Mouse (Mus musculus): Measurements from ENCODE around the gene Rreb1. TPM values are rescaled to one million over a fixed set of nuclear protein-coding genes. Genes with fewer than 3 reads are reported as not detected.

Rreb1 gene
- total and polyA plus RNA-seq, 3 experiments = 8.1 to 34.0 TPM; not detected in 1

- TF ChIP-seq TCF12 (IDR thresholded peaks at IDR 0.05; ENCODE audit: low read depth, low read length) = no peak
- TF ChIP-seq ELF1 (IDR thresholded peaks at IDR 0.05; ENCODE audit: low read depth, low read length) = no peak
- TF ChIP-seq POLR2AphosphoS2 (IDR thresholded peaks at IDR 0.05; ENCODE audit: low read length) = no peak
- TF ChIP-seq CHD1 (IDR thresholded peaks at IDR 0.05; ENCODE audit: low read depth, low read length) = no peak
- TF ChIP-seq USF2 (IDR thresholded peaks at IDR 0.05; ENCODE audit: borderline replicate concordance in 1 of 2, insufficient read depth in 1 of 2, low read depth in 1 of 2, low read length in 2 of 2) = no peak
- no peak for TF ChIP-seq GABPA (IDR thresholded peaks at IDR 0.05; ENCODE audit: low read depth, low read length)
- TF ChIP-seq POLR2A (IDR thresholded peaks at IDR 0.05; ENCODE audit: control insufficient read depth in 1 of 2, insufficient read depth in 1 of 2, low read depth in 1 of 2, low read length in 2 of 2, poor library complexity in 1 of 2) = 0 out of 4 replicates have a peak, but pooled peaks of 1 of the 2 experiments have one; percentile 24
- no peak for TF ChIP-seq UBTF (IDR thresholded peaks at IDR 0.05; ENCODE audit: borderline replicate concordance, insufficient read depth, low read depth, low read length)
- TF ChIP-seq ZNF384 (IDR thresholded peaks at IDR 0.05; ENCODE audit: low read depth, low read length) = no peak
Observed at GRCm38 (mm10) chr13:37854031-37854431, 75.8 kb downstream of the Rreb1 start (continued).

GRCm38 (mm10) chr13:37854455-37855220 is 76.4 kb downstream of the Rreb1 start:
- DNase-seq (ENCODE audit: low read depth, low spot score) = peak; percentile 91
- H3K36me3 ChIP-seq (ENCODE audit: control insufficient read depth in 1 of 2, insufficient read depth in 2 of 2, low read length in 2 of 2) = peaks cover 0 to 46% of the 10 kb centered on the region in 2 experiments; a peak in 2 of 4 replicates
- H3K27ac ChIP-seq (ENCODE audit: control insufficient read depth, low read depth, low read length) = peak overlapping the region; percentile 95
- no peaks in the 10 kb centered on the region for H3K9me3 ChIP-seq (replicated peaks; ENCODE audit: insufficient read depth, low read length)
- peak overlapping the region; percentile 49 to 50 for H3K4me3 ChIP-seq (ENCODE audit: control insufficient read depth in 1 of 2, insufficient read depth in 1 of 2, low read depth in 2 of 2, low read length in 2 of 2)
- no peaks in the 10 kb centered on the region for H3K27me3 ChIP-seq (ENCODE audit: control insufficient read depth in 1 of 2, insufficient read depth in 2 of 2, low read length in 2 of 2)
- H3K4me1 ChIP-seq (ENCODE audit: control insufficient read depth in 1 of 2, insufficient read depth in 2 of 2, low read length in 2 of 2) = peaks cover 38% of the 10 kb centered on the region in 2 experiments
- H3K9ac ChIP-seq (ENCODE audit: control insufficient read depth, low read depth, low read length, poor library complexity, severe bottlenecking) = peak overlapping the region; percentile 84
- peaks cover 35% of the 10 kb centered on the region for H3K79me2 ChIP-seq (ENCODE audit: control insufficient read depth, insufficient read depth, low read length, poor library complexity)
- TF ChIP-seq TCF12 (IDR thresholded peaks at IDR 0.05; ENCODE audit: low read depth, low read length) (no peak; the same call in none of the 2 replicates), MXI1 (IDR thresholded peaks at IDR 0.05; ENCODE audit: low read depth, low read length) (peak; percentile 12; the same call in 1 of the 2 replicates), ZNF384 (IDR thresholded peaks at IDR 0.05; ENCODE audit: low read depth, low read length) (peak; percentile 98), RCOR1 (IDR thresholded peaks at IDR 0.05; ENCODE audit: low read depth, low read length) (peak; percentile 28), POLR2A (IDR thresholded peaks at IDR 0.05; ENCODE audit: control insufficient read depth in 1 of 2, insufficient read depth in 1 of 2, low read depth in 1 of 2, low read length in 2 of 2, poor library complexity in 1 of 2) (peak; percentile 35 to 85; a peak in 3 of 4 replicates), RAD21 (IDR thresholded peaks at IDR 0.05; ENCODE audit: low read depth, low read length) (no peak), ZC3H11A (IDR thresholded peaks at IDR 0.05; ENCODE audit: low read depth, low read length) (no peak), CHD2 (IDR thresholded peaks at IDR 0.05; ENCODE audit: low read length) (no peak), SMC3 (IDR thresholded peaks at IDR 0.05; ENCODE audit: low read depth, low read length) (0 out of 2 replicates have a peak, but pooled peaks have one; percentile 10), SIN3A (IDR thresholded peaks at IDR 0.05; ENCODE audit: low read length) (peak; percentile 78), MAZ (IDR thresholded peaks at IDR 0.05; ENCODE audit: low read depth, low read length) (peak; percentile 48), MEF2A (IDR thresholded peaks at IDR 0.05; ENCODE audit: extremely low read depth, insufficient replicate concordance, low read depth, low read length, poor library complexity, severe bottlenecking) (no peak), TAL1 (IDR thresholded peaks at IDR 0.05; ENCODE audit: low read length) (no peak), CTCF (IDR thresholded peaks at IDR 0.05 in 2 of 3, conservative IDR thresholded peaks at IDR 0.05 in 1 of 3; ENCODE audit: control insufficient read depth in 1 of 3, insufficient read depth in 1 of 3, low read depth in 2 of 3, low read length in 3 of 3, poor library complexity in 1 of 3, severe bottlenecking in 1 of 3) (no peak), KAT2A (conservative IDR thresholded peaks at IDR 0.05; ENCODE audit: low read depth, low read length) (no peak; the same call in 1 of the 2 replicates), POLR2AphosphoS5 (IDR thresholded peaks at IDR 0.05; ENCODE audit: borderline replicate concordance, low read depth, low read length) (no peak), GABPA (IDR thresholded peaks at IDR 0.05; ENCODE audit: low read depth, low read length) (no peak), ZKSCAN1 (IDR thresholded peaks at IDR 0.05; ENCODE audit: low read depth, low read length) (no peak), HCFC1 (IDR thresholded peaks at IDR 0.05; ENCODE audit: low read depth, low read length) (0 out of 2 replicates have a peak, but pooled peaks have one; percentile 25), E2F4 (IDR thresholded peaks at IDR 0.05; ENCODE audit: borderline replicate concordance, low read depth, low read length) (peak; percentile 58; the same call in 1 of the 2 replicates), POLR2AphosphoS2 (IDR thresholded peaks at IDR 0.05; ENCODE audit: low read length) (peak; percentile 88), ELF1 (IDR thresholded peaks at IDR 0.05; ENCODE audit: low read depth, low read length) (0 out of 2 replicates have a peak, but pooled peaks have one; percentile 5), GATA1 (IDR thresholded peaks at IDR 0.05; ENCODE audit: low read depth, low read length) (no peak), ETS1 (IDR thresholded peaks at IDR 0.05; ENCODE audit: low read depth, low read length) (no peak; the same call in 1 of the 2 replicates), NRF1 (IDR thresholded peaks at IDR 0.05; ENCODE audit: insufficient read depth, low read depth, low read length, poor library complexity, severe bottlenecking) (no peak), EP300 (IDR thresholded peaks at IDR 0.05; ENCODE audit: low read depth in 1 of 2, low read length in 2 of 2) (peak; percentile 42 to 71), USF1 (IDR thresholded peaks at IDR 0.05; ENCODE audit: low read depth, low read length) (no peak), MAX (IDR thresholded peaks at IDR 0.05; ENCODE audit: low read length) (peak; percentile 58; the same call in 1 of the 2 replicates)
